Mouse (Mus musculus) lung, adult 2 months (tissue): Measurements from ENCODE around the gene Scaper.

ENCODE experiments used
- CTCF ChIP-seq: fragments of 200-500 bp; IDR thresholded peaks from 2 replicates; pipeline ENCODE4 v1.5.1; 2011; ENCODE audit warnings: mild to moderate bottlenecking, low read length, control low read depth; ENCODE audit not compliant: insufficient read depth
- POLR2A ChIP-seq: fragments of 200-500 bp; IDR thresholded peaks from 2 replicates; pipeline ENCODE4 v1.6.1; 2011; ENCODE audit warnings: low read depth, mild to moderate bottlenecking, control low read depth, low read length, borderline replicate concordance; ENCODE audit errors: extremely low read depth

DNA sequence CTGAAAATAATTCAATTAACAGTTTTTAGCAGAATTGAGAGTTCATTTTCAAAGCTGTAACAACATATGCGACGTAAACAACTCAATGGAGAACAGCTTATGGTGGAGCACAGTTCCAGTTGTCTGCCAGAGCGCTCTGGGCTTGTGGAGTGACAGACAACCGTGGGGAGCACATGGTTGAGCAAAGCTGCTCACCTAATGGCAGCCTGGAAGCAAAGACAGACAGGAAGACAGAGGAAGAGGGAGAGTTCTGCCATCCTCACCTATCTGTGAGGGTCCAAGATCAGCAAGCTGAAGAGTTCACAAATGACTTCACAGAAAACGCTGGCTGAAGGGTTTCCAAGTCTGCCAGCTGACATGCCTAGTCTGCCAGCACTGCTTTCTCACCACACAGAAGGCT lies 227.4 kb downstream of the Scaper start:
- TF ChIP-seq POLR2A (no peak), CTCF (no peak)
